Mouse (Mus musculus) left cerebral cortex, postnatal 10 days (tissue): ENCODE data around the gene Litaf. TPM values are rescaled to one million over a fixed set of nuclear protein-coding genes. Genes with fewer than 3 reads are reported as not detected.
A peak's percentile ranks its signal among the peaks of the same experiment; 100 is the strongest.
"Not testable (repeated sequence)": the region's sequence is repeated elsewhere in the genome, so short reads cannot be mapped to it uniquely, and the experiment has no call there.

Source experiments
- DNase-seq, 2 experiments: peaks; one replicate each; pipeline ENCODE4 v3.0.0; 2021 to 2022; ENCODE audit warnings: low spot score in 2 of 2, mixed read lengths in 1 of 2; ENCODE audit errors: extremely low spot score in 1 of 2
- intact Hi-C: fragments of 180-260 bp; cut with DNase I; formaldehyde crosslinking; loops from one replicate; pipeline ENCODE4 v1.15.1; 2025
- total RNA-seq, 2 experiments: library from RNA; stranded (reverse); gene quantifications; 2 replicates each; pipeline ENCODE4 v1.2.3; 2021

The Litaf gene
- total RNA-seq, 2 experiments from 2014 or later, result 9.6 to 10.9 TPM

DNA sequence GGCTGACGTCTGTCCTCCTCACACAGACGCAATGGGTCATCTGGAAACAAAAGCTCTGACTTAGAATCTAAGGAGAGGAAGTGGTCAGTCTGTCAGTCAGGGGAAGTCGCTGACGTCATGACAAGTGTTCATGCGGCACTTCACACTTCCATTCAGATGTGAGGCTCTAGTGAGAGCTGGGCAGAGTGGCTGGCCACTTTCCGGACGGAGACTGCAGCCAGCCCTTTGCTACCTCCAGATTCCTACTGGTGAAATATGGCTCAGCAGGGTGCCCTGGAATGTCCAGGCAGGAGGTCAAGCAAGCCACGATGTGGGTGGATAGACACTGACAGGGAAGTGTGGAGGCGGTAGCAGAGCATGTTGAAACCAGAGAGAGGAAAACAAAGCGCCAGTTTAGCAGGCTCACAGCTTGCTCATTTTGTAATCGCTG, 89.7 kb downstream of the Litaf start:
- peak in 1 of 2 experiments; percentile 34 for DNase-seq
- intact Hi-C loops, result no loop called here

- intact Hi-C loops, result no loop called here
- no peak for DNase-seq
Observed at GRCm38 (mm10) chr16:10974939-10975338, 91.0 kb downstream of the Litaf start.

DNA sequence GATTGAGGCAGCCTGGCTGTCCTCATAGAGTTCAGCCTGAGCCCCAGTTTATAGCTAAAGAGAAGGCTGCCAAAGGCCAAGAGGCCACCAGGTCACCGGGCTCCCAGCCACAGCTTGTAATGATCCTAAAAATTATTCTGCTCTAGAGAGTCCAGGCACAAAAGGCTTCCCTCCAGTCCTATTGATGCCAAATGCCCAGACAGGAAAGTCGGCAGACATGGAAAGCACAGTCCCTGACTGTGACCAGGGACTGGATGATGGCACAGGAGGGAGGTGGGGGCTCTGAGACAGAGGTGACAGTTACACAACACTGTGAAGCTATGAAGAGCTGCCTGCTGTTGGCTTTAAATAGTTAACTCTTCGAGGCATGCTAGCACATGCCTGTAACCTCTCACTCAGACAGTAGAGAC, 91.9 kb downstream of the Litaf start:
- intact Hi-C loops, result no loop called here
- DNase-seq, result peak in 1 of 2 experiments; percentile 45

DNA sequence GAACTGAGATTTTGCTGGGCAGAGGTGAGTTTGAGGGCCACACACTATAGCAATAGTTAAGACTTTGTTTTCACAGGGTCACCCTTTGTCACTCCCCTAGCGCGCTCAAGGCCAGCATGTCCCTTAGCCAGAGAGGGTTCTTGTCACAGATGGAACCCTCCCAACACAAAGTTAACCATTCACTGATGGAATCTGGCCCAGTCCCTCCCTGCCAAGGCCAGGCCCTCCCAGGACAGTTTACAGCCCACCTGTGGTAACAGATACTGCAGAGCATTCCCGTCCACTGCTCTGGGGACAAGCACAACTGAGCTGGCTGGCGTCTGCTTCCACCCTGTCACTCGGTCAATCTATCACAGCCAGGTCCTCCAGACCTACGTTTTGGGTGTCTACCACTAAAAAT, 93.7 kb downstream of the Litaf start:
- intact Hi-C loops, result no loop called here
- no peak for DNase-seq

DNA sequence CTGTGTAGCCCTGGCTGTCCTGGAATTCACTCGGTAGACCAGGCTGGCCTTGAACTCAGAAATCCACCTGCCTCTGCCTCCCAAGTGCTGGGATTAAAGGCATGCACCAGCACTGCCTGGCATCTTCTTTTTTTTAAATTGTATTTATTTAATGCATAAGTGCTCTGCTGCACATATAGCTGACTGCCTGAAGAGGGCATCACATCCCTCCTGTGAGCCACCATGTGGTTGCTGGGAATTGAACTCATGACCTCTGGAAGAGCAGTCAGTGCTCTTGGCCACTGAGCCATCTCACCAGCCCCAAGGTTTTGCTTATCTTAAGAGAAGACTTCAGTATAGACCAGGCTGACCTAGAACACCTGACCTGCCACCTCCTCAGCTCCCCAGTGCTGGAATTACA, 96.0 kb downstream of the Litaf start:
- intact Hi-C loops, DNase-seq: not testable (repeated sequence)

GRCm38 (mm10) chr16:10969342-10969741, 96.6 kb downstream of the Litaf start:
- intact Hi-C loops, result no loop called here
- no peak for DNase-seq

GRCm38 (mm10) chr16:10968299-10968698, 97.7 kb downstream of the Litaf start:
- no peak for DNase-seq
- intact Hi-C loops, result no loop called here

- no peak for DNase-seq
- intact Hi-C loops, result no loop called here
Observed at GRCm38 (mm10) chr16:10967756-10968155, 98.2 kb downstream of the Litaf start.

DNA sequence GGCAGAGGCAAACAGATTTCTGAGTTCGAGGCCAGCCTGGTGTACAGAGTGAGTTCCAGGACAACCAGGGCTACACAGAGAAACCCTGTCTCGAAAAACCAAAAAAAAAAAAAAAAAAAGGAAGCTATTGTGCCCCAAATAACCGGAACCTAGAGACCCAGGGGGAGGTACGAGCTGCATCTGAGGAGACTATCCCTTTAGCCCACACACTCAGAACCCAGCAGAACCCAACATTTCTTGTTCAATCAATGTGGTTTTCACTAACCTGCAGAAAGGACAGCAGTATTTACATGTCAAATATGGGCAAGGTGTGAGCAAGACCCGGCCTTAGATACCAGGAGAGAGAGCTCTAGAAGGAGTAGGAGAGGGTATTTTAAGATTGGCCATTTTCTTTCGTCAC, 98.9 kb downstream of the Litaf start:
- intact Hi-C loops, result no loop called here

DNA sequence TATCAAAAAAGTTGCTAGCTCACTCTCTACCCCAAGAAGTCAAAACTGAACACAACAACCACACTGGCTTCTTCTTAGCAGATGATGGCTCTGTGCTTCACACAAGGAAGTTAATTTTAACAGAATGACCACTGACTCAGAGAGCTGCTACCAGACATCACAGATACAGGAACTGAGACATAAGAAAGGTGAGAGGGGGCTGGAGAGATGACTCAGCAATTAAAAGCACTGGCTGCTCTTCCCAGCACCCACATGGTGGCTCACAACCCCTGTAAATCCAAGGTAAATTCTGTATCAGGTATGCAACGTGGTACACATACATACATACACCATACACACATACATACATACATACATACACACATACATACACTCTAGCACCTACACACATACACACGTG, 100.9 kb downstream of the Litaf start:
- intact Hi-C loops, result no loop called here
- no peak for DNase-seq

More for the DNA sequence above, 98.9 kb downstream of the Litaf start:
- no peak for DNase-seq

DNA sequence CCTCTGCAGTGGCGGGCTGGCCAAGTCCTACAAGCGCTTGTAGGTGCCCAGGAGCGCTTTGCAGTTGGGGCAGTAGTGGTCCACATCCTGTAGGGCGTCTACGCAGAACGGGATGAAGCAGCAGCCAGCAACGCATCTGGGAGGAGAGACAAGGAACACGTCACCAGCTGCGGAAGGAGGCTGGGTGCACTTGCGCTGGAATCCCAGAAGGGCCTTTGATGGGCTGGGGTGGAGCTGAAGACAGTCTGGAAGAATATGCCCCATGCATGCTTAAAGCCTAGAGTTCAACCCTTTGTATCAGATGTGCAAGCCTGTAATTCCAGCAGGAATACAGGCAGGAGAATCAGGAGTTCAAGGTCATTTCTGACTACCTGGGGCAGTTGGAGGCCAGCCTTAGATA, 105.0 kb downstream of the Litaf start:
- DNase-seq, result no peak
- intact Hi-C loops, result no loop called here

GRCm38 (mm10) chr16:10958763-10959440, 107.1 kb downstream of the Litaf start:
- peak; percentile 51 to 65 for DNase-seq
- intact Hi-C loops, result no loop called here

DNA sequence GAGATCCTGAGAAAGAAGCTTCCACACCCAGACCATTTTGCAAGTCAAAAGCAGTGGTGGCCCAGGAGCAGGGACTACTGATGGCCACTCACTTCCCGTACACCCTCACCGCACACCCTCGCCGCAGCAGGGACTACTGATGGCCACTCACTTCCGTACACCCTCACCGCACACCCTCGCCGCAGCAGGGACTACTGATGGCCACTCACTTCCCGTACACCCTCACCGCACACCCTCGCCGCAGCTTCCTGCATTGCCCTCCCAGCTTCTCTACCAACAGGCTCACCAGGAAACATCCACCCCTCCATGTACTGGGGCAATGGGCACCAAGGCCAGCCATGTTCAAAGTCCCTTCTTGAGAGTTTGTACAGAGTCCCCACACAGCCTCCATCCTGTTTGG, 107.7 kb downstream of the Litaf start:
- intact Hi-C loops, DNase-seq: not testable (repeated sequence)

- no peak for DNase-seq
- intact Hi-C loops, result no loop called here
Observed at GRCm38 (mm10) chr16:10957794-10958193, 108.2 kb downstream of the Litaf start.

GRCm38 (mm10) chr16:10956938-10957685, 108.8 kb downstream of the Litaf start:
- intact Hi-C loops, result no loop called here
- peak in 1 of 2 experiments; percentile 43 for DNase-seq

GRCm38 (mm10) chr16:10955078-10955477, 110.9 kb downstream of the Litaf start:
- no peak for DNase-seq

DNA sequence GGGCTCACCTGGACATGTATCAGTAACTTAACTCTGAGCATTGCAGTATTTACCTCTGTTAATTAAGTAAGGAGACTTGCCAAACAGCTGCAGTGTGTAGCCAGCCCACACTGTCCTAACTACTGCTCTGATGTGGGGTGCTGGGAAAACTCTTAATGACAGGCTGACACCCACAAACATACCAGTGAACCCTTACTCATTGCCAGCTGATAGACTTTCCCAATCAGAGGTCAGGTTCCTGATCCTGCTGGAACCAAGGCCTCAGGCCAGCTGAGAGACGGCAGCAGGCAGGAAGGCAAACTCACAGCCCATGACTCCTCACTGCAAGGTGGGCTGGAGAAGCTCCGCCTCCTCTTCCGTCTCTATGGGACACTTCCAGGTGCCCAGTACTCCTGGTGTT, 113.1 kb downstream of the Litaf start:
- intact Hi-C loops, result no loop called here
- DNase-seq, result no peak

More at GRCm38 (mm10) chr16:10955078-10955477, 110.9 kb downstream of the Litaf start:
- intact Hi-C loops, result no loop called here

DNA sequence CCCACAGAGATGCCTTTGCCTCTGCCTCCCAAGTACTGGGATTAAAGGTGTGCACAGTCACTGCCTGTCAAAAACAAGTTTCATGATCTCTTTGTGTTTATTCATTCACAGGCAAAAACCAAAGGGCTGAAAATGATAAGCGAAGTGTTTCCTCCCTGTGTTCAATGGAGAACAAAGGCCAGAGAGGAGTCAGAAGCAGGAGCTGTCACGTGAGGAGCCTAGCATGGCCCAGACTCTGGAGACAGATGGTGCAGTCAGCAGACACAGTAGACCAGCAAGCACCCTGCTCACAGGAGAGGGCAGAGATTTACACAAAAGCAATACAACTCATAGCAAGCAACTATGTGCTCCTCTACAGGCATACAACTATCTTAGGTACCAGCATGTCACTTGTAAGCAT, 113.9 kb downstream of the Litaf start:
- DNase-seq, result no peak
- intact Hi-C loops, result no loop called here

- peak in 1 of 2 experiments; percentile 63 for DNase-seq
- intact Hi-C loops, result no loop called here
Observed at GRCm38 (mm10) chr16:10951581-10951980, 114.4 kb downstream of the Litaf start.

- intact Hi-C loops, result no loop called here
Observed at GRCm38 (mm10) chr16:10950539-10950938, 115.4 kb downstream of the Litaf start.

More at GRCm38 (mm10) chr16:10950539-10950938, 115.4 kb downstream of the Litaf start:
- peak in 1 of 2 experiments; percentile 50 for DNase-seq
